Mouse (Mus musculus) lung, adult 2 months (tissue): ENCODE data around the gene Angptl2.

Experiments
- CTCF ChIP-seq: fragments of 200-500 bp; IDR thresholded peaks from 2 replicates; pipeline ENCODE4 v1.5.1; 2011; ENCODE audit warnings: mild to moderate bottlenecking, low read length, control low read depth; ENCODE audit not compliant: insufficient read depth
- POLR2A ChIP-seq: fragments of 200-500 bp; IDR thresholded peaks from 2 replicates; pipeline ENCODE4 v1.6.1; 2011; ENCODE audit warnings: low read depth, mild to moderate bottlenecking, control low read depth, low read length, borderline replicate concordance; ENCODE audit errors: extremely low read depth

- TF ChIP-seq CTCF, result no peak
- TF ChIP-seq POLR2A, result no peak
Observed at GRCm38 (mm10) chr2:33204980-33205379, 10.9 kb upstream of the Angptl2 start.
